Mouse (Mus musculus) adrenal gland, postnatal 0 days (tissue): Measurements from ENCODE around the gene Vmn1r70. TPM values are rescaled to one million over a fixed set of nuclear protein-coding genes. Genes with fewer than 3 reads are reported as not detected.

Experiments
- polyA plus RNA-seq: library from polyadenylated mRNA; unstranded; fragments of >200 nt; fragmentation: Nextera tagmentation; extraction: Ambion mirVana; gene quantifications from 2 replicates; pipeline ENCODE4 v1.2.1, GENCODE M21; 2015

Vmn1r70 gene
- not detected in 2 replicates for polyA plus RNA-seq

GRCm38 (mm10) chr7:10631232-10631631 lies at the start of gene Vmn1r70:
Gene Vmn1r70, plus strand, starts transcription at chr7:10631532.

GRCm38 (mm10) chr7:10613559-10613958 lies 17.8 kb upstream of the Vmn1r70 start, which contains the start of gene Vmn1r69:
Gene Vmn1r69, minus strand, starts transcription at chr7:10613659.

Other genes starting within 250 kb of the Vmn1r70 start
- gene Vmn1r67, start 188.2 kb upstream of the Vmn1r70 start, polyA plus RNA-seq = not detected in 2 replicates
- gene Zik1, start 136.1 kb upstream of the Vmn1r70 start, polyA plus RNA-seq = 3.3 and 4.3 TPM in 2 replicates
- gene Vmn1r68, start 73.0 kb upstream of the Vmn1r70 start, polyA plus RNA-seq = not detected in 2 replicates
- gene Vmn1r69, start 17.9 kb upstream of the Vmn1r70 start, polyA plus RNA-seq = not detected in 2 replicates
- gene Nlrp4b, start 56.3 kb downstream of the Vmn1r70 start, polyA plus RNA-seq = not detected in 2 replicates
- gene Vmn1r71, start 122.8 kb downstream of the Vmn1r70 start, polyA plus RNA-seq = not detected in 2 replicates